Mouse (Mus musculus): Measurements from ENCODE around the gene Usp22. TPM values are rescaled to one million over a fixed set of nuclear protein-coding genes. Genes with fewer than 3 reads are reported as not detected.
A peak's percentile ranks its signal among the peaks of the same experiment; 100 is the strongest.

Usp22 gene
- polyA plus RNA-seq, 1 experiment, result 28.1 TPM

DNA sequence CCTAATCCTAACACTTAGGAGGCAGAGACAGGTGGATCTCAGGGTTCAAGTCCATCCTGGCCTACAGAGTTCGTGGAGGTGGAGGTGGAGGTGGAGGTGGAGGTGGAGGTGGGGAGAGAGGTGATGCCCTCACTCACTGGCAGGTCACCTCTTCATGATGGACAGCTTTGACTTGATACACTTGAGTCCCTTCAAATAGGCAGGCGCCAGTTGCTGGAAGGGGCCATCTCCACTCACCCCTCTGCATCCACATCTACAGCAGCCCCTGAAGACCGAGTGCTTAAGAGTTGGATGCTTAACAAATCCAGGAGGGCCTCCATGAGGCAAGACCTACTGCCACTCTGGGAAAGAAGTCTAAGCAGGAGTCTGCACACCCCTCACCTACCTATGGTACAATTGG lies 11.5 kb downstream of the Usp22 start:
- Histone ChIP-seq H3K27ac (ENCODE audit: insufficient read depth, low read depth, low read length) (no peak overlapping the region), H3K4me1 (ENCODE audit: control insufficient read depth, insufficient read depth, low read length) (peaks cover 15% of the 10 kb centered on the region), H3K4me3 (ENCODE audit: insufficient read depth, low read length) (no peak overlapping the region)
- TF ChIP-seq POLR2A (IDR thresholded peaks at IDR 0.05; ENCODE audit: borderline replicate concordance, low read depth, low read length) (no peak), CTCF (IDR thresholded peaks at IDR 0.05; ENCODE audit: low read depth, low read length) (no peak)

GRCm38 (mm10) chr11:61162776-61163175 lies 12.1 kb downstream of the Usp22 start:
- no peak overlapping the region for H3K4me3 ChIP-seq (ENCODE audit: insufficient read depth, low read length)
- TF ChIP-seq POLR2A (IDR thresholded peaks at IDR 0.05; ENCODE audit: borderline replicate concordance, low read depth, low read length), result no peak
- no peak for TF ChIP-seq CTCF (IDR thresholded peaks at IDR 0.05; ENCODE audit: low read depth, low read length)
- H3K27ac ChIP-seq (ENCODE audit: insufficient read depth, low read depth, low read length), result no peak overlapping the region
- H3K4me1 ChIP-seq (ENCODE audit: control insufficient read depth, insufficient read depth, low read length), result peaks cover 15% of the 10 kb centered on the region

- Histone ChIP-seq H3K27ac (ENCODE audit: insufficient read depth, low read depth, low read length) (no peak overlapping the region), H3K4me1 (ENCODE audit: control insufficient read depth, insufficient read depth, low read length) (peaks cover 15% of the 10 kb centered on the region), H3K4me3 (ENCODE audit: insufficient read depth, low read length) (no peak overlapping the region)
- TF ChIP-seq POLR2A (IDR thresholded peaks at IDR 0.05; ENCODE audit: borderline replicate concordance, low read depth, low read length) (no peak), CTCF (IDR thresholded peaks at IDR 0.05; ENCODE audit: low read depth, low read length) (no peak)
Observed at GRCm38 (mm10) chr11:61161121-61161520, 13.7 kb downstream of the Usp22 start.

- Histone ChIP-seq H3K4me3 (ENCODE audit: insufficient read depth, low read length) (no peak overlapping the region), H3K4me1 (ENCODE audit: control insufficient read depth, insufficient read depth, low read length) (peaks cover 15% of the 10 kb centered on the region), H3K27ac (ENCODE audit: insufficient read depth, low read depth, low read length) (peak overlapping the region; percentile 77)
- TF ChIP-seq CTCF (IDR thresholded peaks at IDR 0.05; ENCODE audit: low read depth, low read length) (no peak), POLR2A (IDR thresholded peaks at IDR 0.05; ENCODE audit: borderline replicate concordance, low read depth, low read length) (no peak)
Observed at GRCm38 (mm10) chr11:61159796-61160732, 14.8 kb downstream of the Usp22 start.

DNA sequence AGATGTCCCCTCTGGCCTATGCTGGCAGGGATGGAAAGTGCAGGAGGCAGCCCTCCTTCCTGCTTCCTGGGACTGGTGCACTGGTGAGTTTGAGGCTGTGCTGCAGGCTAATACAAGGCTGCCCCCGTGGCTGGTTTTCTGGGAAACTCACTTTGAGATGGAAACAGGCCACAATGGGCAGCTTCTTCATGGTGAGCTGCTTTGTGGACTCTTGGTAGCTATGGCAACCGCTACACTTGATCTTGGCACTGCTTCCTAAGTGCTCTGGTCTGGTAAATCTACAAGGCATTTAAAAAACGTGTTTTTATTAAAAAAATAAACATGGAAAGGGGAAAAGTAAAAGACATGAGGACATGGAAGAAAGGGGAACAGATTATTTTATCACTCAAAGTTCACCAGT lies 16.7 kb downstream of the Usp22 start:
- no peak overlapping the region for H3K27ac ChIP-seq (ENCODE audit: insufficient read depth, low read depth, low read length)
- TF ChIP-seq POLR2A (IDR thresholded peaks at IDR 0.05; ENCODE audit: borderline replicate concordance, low read depth, low read length) (no peak), CTCF (IDR thresholded peaks at IDR 0.05; ENCODE audit: low read depth, low read length) (no peak)
- peaks cover 15% of the 10 kb centered on the region for H3K4me1 ChIP-seq (ENCODE audit: control insufficient read depth, insufficient read depth, low read length)
- H3K4me3 ChIP-seq (ENCODE audit: insufficient read depth, low read length), result no peak overlapping the region

GRCm38 (mm10) chr11:61155727-61156126 lies 19.1 kb downstream of the Usp22 start:
- Histone ChIP-seq H3K27ac (ENCODE audit: insufficient read depth, low read depth, low read length) (no peak overlapping the region), H3K4me3 (ENCODE audit: insufficient read depth, low read length) (no peak overlapping the region), H3K4me1 (ENCODE audit: control insufficient read depth, insufficient read depth, low read length) (peaks cover 14% of the 10 kb centered on the region)
- peak; percentile 50; the same call in 1 of the 2 replicates for TF ChIP-seq CTCF (IDR thresholded peaks at IDR 0.05; ENCODE audit: low read depth, low read length)
- TF ChIP-seq POLR2A (IDR thresholded peaks at IDR 0.05; ENCODE audit: borderline replicate concordance, low read depth, low read length), result no peak

- no peak for TF ChIP-seq CTCF (IDR thresholded peaks at IDR 0.05; ENCODE audit: low read depth, low read length)
- TF ChIP-seq POLR2A (IDR thresholded peaks at IDR 0.05; ENCODE audit: borderline replicate concordance, low read depth, low read length), result no peak
- H3K27ac ChIP-seq (ENCODE audit: insufficient read depth, low read depth, low read length), result no peak overlapping the region
- H3K4me1 ChIP-seq (ENCODE audit: control insufficient read depth, insufficient read depth, low read length), result no peaks in the 10 kb centered on the region
Observed at GRCm38 (mm10) chr11:61150233-61151001, 24.4 kb downstream of the Usp22 start.

DNA sequence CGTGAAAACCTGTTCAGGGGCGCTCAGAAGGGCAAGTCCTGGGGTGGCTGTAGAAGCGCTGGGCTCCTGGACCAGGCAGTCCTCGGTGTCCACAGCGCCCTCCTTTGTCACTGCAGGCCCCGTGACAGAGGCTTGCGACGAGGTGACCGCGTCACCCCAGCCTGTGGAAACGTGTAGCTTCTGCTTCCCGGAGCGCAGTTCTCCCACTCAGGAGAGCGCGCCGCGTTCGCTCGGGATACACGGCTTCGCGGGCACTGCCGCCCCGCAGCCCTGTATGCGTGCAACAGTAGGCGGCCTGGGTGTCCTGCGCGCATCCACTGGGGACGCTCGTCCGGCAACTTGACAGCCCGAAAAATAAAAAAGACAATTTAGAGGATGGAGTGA lies 27.6 kb downstream of the Usp22 start:
- TF ChIP-seq POLR2A (IDR thresholded peaks at IDR 0.05; ENCODE audit: borderline replicate concordance, low read depth, low read length), result no peak
- TF ChIP-seq CTCF (IDR thresholded peaks at IDR 0.05; ENCODE audit: low read depth, low read length), result no peak
- no peak overlapping the region for H3K4me3 ChIP-seq (ENCODE audit: insufficient read depth, low read length)

More at GRCm38 (mm10) chr11:61150233-61151001, 24.4 kb downstream of the Usp22 start:
- H3K4me3 ChIP-seq (ENCODE audit: insufficient read depth, low read length), result no peak overlapping the region

DNA sequence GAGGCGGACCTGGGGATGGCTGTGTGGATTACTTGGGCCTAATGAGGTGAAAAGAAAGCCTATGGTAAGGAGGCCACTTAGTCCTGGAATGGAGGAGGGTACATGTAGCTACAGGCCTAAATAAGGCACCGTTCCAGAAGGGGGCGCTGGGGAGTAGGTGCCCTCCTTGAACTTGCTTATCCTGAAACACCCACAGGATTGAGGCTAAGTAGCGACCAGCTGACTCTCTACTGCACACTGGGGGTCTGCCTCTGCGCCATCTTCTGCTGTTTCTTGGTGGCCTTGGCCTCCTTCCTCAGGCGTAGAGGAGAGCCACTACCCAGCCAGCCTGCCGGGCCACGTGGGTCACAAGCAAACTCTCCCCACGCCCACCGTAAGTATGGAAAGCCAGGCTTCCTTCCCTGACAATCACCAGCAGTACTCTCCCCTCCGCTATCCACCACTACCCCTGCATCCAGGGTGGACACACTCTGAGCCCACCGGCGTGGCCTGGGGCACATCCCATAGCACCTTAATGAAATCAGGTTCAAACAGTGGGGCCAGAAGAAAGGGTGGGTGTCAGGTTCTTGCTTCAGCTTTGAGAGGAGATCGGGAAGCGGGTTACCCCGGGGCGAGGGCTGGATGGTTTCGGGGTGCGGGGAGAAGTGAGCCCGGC lies 28.1 kb downstream of the Usp22 start:
- no peak overlapping the region for H3K4me3 ChIP-seq (ENCODE audit: insufficient read depth, low read length)
- TF ChIP-seq CTCF (IDR thresholded peaks at IDR 0.05; ENCODE audit: low read depth, low read length) (no peak), POLR2A (IDR thresholded peaks at IDR 0.05; ENCODE audit: borderline replicate concordance, low read depth, low read length) (no peak)

More for the DNA sequence above, 27.6 kb downstream of the Usp22 start:
- no peak overlapping the region for H3K27ac ChIP-seq (ENCODE audit: insufficient read depth, low read depth, low read length)
- peaks cover 15% of the 10 kb centered on the region for H3K4me1 ChIP-seq (ENCODE audit: control insufficient read depth, insufficient read depth, low read length)

More for the DNA sequence above, 28.1 kb downstream of the Usp22 start:
- Histone ChIP-seq H3K4me1 (ENCODE audit: control insufficient read depth, insufficient read depth, low read length) (peaks cover 16% of the 10 kb centered on the region), H3K27ac (ENCODE audit: insufficient read depth, low read depth, low read length) (no peak overlapping the region)

Data from bone marrow macrophage, adult 2 months (primary cell).